Mouse (Mus musculus) retina, postnatal 7 days (tissue): ENCODE measurements around the gene Slc23a2.

Experiments used
- DNase-seq: peaks from one replicate; pipeline ENCODE4 v3.0.0-alpha.2; 2012; ENCODE audit warnings: low read depth, low spot score

Gene Slc23a2

DNA sequence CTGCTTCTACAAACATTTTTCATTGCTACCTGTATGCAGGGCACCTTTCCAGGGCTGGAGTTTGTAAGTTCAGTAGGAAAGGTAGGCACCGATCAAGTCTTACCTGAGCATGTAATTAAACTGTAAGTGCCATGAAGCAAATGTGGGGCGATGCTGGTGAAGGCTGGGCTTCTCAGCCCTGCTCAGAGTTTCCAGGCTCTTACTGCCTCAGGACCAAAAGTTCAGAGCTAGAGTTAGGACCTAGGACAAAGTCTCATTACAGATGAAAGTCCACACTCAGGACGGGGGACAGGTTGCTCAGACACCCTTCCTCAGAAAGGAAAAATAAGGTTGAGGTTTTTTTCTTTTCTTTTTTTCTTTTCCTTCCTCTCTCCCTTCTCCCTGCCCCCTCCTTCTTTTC lies 95.4 kb downstream of the Slc23a2 start:
- DNase-seq, result no peak

DNA sequence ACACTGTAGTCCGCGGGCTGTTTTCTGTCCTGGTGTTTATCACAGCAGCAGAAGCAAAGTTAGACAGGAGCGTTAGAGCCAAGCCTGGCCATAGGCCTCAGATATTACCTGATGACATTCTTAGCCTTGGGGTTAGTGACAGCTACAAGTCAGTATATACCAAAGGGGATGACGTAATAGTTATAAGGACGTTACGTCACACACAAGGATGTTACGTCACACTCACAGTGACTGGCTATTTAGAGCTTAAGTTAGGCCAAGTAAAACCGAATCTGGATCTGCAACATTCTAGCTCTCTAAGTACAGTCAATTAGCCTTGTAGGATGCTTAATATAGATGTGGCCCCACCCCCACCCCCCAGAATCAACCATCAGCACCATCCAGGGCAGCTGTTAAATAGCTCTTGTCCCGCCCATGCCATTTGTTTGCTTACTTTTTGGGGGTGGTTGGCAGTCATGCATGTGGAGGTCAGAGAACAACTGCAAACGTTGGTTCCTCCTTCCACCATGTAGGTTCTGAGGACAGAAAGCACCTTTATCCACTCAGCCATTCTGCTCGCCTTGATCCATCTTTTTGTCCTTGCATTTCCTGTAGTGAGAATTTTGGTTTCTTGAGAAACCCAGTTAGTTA lies 96.7 kb downstream of the Slc23a2 start:
- no peak for DNase-seq

DNA sequence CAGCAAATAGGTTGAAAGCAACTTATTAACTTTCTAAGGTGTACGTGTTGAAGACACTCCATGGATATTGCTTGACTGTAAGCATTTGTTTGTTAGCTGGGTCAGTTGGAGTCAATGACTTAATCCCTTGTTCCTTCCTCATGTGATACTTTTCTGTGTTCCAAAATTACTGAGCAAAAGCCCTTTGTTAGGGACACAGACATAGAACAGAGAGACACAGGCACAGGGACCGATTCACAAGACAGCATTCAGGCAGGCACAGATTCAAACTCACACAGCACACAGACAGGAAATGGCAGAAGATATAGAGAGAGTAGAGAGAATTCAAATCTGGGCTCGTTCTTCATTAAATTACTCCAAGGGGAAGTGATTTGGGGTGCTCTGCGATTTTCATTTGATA lies 97.5 kb downstream of the Slc23a2 start:
- no peak for DNase-seq

DNA sequence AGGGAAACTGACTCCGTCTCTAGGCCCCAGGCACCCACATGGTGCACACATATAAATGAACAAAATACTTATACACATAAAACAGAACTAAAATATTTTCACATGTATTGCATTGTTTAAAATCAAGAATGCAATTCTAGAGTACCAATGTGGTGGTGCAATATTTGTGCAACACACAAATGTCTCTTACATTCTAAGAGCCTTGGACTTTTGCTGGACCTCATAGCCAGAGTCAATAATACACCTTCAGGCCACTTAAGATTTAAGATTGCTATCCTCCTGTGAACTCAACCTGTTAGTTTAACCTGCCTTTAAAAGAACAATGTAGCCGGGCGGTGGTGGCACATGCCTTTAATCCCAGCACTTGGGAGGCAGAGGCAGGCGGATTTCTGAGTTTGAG lies 98.2 kb downstream of the Slc23a2 start:
- no peak for DNase-seq

DNA sequence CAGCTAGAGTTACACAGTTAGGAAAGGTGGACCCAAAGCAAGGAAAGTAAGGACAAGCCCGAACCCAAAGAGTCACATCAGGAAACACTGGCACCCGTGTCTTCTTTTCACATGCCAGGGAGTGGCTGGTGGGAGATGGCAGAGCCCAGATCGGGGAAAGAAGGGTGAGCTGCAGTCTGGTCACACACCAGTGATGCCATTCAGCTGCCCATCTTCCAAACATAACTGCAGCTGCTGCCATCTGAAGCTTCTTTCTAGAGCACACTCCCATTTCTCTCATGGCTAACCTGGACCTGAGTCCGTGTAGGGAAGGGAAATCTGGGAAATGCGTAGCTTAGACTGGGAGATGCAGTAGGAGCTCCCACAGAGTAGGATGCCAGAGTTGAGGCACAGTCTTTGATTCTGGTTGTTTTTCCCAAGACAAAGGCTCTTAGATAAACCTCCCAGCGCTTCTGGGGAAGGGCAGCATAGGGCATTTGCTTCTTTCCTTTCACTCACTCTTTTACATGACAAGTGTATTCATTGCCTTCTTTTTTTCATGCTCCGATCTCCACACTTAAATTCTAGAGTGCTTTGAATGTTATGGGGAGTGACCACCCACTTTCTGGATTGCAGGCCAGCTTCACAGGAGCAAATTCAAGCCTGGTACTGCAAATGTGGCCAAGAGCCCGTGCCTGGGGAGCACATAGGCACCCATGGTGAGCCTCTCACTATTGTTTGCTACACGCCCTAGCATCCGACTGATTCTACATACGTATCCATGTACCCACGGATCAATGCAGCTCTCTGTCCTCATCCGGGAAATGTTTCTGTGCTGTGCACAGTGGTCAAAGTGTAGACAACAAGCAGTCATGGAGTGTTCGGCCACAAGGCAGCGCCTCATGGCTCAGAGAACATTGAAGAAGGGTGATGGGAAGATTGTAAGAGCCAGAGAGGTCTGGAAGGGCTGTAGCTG lies 100.3 kb downstream of the Slc23a2 start:
- DNase-seq, result no peak

DNA sequence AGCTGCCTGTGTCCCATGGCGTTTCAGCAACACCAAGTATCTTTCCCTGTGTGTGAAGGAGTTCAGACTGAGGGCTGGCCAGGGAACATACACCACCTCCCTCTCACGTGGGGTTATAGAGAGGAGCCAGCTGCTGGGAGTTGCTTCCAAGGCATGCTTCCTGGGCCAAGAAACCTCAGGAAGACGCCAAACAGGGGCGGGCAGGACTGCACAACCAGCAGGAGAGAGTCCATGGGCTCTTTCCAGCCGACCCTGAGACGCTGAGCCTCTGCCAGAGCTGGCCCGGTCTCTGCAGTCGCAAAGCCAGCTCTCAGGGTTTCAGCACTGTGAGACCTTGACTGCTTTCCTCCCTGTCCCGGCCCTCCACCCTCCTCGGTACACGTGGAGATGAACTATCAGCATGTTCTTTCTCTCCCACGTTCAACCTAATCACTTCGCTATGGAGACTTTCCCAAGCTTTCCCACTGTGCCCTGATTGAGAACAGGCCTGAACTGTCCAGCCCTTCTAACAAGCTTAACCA lies 101.7 kb downstream of the Slc23a2 start:
- DNase-seq, result no peak

DNA sequence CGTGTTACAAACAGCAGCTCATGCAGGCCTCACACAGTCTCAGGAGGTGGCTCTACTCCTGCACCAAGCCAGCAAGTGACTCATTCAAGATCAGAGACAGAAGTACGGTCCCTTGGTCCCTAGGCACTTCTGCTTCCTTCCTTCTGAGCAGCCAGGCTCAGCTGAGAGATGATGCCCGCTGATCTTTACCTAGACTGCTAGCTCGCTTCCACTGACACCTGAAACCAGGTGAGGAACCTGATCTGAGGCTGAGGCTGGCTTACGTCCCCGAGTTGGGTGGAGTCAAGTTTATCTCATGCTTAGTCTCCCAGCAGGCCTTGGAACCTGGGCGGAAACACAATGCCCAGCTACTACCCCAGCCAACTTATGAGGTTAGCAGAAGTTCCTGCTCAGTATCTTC lies 105.0 kb downstream of the Slc23a2 start:
- DNase-seq, result no peak

DNA sequence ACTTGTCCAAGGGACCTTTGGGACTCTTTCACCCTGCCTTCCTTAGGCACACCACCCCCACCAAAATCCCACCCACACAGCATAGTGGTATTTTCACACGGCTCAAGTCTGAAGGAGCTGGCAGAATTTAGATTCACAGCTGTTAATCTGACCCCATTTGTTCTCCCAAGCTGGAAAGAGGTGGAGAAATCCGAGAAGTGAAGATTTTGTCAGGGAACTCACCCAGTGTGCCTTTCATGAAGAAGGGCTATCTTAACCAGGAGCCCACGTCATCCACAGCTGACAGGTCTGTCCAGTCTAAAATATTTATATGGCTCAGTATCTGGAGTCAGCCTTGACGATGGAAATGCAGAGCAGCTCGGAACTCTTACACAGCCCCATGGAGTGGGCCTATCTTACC lies 108.6 kb downstream of the Slc23a2 start:
- DNase-seq, result no peak

DNA sequence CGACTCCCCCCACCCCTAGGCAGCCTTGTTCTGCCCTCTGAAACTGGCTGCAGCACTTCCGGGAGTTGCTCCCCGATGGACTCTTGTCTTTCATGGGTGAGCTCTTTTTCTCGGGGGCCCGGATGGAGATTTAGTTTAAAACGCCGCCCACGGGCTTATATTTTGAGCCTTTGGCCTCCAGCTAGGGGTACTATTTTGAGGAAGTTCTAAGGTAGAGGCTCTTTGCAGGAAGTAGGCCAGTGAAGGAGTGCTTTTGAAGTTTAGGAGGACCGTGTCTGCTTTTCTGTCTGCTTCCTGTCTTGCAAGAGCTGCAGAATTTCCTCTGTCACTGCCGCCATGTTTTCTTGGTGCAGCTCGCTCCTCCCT lies 109.5 kb downstream of the Slc23a2 start:
- DNase-seq, result no peak

DNA sequence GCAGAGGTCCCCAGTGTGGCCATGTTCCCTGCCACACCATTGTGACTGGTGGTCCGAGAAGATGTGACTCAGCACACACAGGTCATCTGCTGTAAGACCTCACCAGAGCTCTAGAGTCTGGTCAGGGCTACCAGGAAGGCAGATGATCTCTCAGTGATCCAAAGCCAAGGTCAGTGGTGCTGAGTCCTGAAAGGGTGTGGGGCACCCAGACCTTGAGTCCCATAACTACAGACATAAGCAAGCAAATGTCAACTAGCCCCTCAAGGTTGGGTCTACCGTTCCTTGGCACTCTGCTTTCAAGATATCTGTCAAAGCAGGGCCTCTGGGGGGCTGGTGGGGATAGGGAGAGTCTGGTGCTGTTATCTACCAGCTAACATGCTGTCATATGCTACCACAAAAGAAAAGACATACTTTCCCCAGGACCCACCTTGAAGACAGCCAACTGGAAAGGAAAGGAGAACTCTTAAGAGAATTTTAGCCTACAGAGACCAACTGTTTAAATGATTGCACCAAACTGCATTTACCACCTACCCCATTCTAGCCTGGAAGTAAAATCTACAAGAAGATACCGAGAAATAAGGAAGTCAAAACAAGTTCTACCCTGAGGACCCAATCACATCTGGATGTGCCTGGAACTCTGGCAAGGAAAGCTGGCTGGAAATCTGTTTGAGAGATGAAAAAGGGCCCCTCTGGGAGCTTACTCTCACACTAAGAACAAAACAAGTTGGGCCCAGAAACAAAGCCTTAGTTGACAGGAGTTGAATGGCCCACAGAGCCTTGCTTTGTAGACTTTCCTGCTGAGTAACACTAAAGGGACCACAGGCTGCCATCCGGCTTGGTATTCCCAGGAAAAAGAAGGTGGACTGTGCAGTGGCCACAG lies 110.1 kb downstream of the Slc23a2 start:
- no peak for DNase-seq

DNA sequence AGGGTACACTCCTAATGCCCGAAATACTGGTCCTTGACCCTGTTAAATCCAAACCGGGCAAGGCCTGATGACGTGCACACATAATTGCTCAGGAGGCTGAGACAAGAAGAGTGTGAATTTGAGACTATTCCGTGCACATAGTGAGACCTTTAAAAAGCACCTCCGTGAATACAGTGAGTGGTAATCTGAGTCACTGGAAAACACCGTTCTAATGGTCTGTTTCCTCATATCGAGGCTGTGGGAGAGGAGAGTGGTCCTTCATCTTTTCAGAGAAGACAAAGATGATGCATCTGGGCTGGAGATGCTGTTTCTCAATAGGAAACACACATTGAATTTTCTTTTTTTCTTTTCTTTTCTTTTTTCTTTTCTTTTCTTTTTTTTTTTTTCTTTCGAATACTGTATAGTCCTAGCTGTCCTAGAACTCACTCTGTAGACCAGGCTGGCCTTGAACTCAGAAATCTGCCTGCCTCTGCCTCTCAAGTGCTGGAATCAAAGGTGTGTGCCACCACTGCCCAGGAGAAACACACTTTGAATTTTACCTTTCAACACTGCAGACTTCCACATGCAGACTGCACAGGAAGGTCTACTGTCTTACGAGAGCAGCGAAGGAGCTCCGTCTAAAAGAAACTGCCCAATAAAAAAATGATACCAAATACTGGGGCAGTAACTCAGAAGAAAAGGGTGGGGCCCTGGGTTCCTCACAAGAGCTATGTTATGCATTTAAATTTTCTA lies 113.4 kb downstream of the Slc23a2 start:
- DNase-seq, result no peak

DNA sequence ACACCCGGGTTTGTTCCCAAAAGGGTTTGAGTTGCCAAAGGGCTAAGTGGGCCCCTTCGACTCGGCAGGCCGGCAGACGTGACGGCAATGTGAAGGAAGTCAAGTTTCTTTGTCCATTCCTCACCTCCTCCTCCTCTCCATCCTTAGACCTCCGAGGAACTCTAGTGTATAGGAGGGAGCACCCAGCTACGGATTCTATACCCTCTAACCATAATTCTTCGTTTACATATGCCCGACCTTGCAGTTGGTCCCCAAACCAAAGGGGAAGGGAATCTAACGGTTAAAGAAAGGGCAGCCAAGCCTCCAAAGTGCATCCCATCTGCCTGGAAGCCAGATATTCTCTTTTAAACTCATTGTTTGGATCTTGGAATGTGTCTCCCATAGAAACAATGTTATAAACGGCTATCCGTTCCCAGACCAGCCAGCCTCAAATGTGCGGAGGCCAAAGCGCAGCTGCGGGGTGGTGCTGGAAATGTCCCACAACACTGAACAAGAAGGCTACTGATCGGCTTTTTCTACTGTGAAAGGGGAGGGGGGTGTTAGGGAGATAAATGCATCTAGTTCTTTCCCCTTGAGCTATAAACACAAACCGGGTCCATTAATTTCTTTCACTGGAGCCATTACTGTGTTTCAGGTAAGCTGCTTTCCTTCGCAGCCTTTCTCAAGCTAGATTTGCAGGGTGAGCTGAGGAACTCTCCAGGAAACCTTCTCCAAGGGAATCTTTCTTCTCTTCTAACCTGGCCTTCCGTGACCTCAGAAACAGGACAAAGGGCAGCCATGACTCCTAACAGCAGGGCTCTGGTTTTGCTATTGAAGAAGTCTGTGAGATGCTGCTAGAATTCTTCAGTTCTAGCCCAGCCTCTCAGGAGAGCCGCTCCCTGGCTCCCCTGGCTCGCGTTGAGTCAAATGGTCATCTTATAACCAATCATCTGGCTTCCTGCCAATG lies 114.2 kb downstream of the Slc23a2 start:
- no peak for DNase-seq

DNA sequence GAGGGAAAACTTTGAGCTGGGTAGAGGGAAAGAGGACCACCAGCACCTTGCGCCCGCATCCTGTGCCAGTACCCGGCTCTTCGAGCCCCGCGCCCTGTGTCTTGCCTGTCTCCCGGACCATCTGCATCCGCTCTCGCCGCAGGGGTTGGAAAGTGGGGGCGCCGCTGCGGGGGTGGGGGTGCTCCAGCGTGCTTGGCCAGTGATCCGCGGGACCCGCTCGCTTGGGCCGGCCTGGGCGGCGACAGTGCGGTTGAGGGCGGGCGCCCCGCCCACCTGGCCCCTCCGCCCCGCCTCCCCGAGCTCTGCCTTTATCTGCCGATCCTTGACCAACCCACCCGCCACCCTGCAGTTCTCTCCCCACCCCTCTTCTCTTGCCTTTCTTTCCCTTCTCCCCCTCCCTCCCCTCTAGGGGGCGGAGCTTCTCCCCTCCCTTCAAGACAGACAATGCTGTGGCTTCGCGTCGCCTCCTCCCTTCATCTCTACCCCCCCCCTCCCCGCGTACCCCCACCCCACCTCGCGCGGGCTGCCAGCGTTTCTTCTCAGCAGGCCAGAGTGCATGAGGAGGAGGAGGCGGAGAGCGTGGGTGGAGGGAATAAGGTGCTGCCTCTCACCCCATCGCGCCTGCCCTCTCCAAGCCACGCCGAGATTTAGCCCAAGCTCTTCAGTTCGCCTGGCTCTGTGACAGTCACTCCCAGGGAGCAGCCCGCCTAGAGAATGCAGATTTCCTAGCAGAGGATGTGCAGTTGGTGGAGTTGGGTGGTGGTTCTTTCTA lies 115.1 kb downstream of the Slc23a2 start, which contains the start of gene Rassf2:
Gene Rassf2 (minus strand): TSS at position 613 of the 772 bp plus-strand sequence.
- peak; percentile 53 for DNase-seq

DNA sequence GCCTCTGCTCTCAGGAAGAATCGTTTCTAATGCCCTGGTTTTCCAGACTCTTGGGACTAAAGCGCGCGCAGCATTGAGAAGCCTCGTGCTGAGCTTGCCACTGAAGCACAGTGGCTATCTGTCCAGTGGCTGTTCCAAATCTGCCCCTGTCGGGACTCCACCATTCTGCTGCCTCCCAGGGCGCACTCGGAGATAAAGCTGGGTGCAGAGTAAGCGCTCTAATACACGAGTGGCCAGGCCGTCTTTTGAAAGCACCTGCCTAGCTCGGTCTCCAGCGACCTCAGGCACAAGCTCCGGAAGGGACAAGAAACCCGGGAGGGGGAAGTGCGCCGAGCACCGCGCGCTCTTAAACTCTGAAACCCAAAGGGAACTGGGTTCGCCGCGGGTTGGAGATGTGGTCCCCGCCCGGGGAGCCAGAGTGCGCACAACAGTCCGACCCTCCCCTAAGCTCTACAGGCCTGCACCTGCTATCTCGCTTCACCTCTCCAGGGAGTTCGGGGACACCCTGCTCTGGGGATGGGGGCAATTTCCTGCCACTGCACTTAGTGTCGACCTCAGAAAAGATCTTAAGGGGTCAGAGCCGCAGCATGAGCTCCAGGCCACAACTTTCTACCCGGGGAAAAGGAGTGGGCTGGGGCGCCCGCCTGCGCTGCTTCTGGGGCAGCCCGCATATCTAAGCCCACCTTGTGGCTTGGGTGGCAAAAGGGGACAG lies 115.9 kb downstream of the Slc23a2 start:
- no peak for DNase-seq

DNA sequence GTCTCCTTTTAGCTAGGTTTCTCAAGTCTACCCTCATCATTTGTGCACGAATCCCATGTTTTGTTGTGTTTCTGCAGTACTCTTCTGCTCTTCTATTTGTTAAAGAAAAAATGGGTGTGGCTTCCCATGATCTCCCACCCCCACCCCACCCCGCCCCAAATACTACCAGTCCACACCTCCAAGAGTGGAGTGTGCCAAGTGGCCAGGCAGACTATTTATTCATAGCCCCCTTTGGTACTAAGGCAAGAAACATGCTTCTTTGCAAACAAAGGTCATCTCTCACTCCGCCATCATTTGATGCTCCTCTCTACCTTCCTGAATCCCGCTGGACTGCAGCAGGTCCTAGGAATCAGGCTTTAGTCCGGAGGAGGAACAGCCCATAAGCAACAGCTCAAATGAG lies 116.8 kb downstream of the Slc23a2 start:
- no peak for DNase-seq

DNA sequence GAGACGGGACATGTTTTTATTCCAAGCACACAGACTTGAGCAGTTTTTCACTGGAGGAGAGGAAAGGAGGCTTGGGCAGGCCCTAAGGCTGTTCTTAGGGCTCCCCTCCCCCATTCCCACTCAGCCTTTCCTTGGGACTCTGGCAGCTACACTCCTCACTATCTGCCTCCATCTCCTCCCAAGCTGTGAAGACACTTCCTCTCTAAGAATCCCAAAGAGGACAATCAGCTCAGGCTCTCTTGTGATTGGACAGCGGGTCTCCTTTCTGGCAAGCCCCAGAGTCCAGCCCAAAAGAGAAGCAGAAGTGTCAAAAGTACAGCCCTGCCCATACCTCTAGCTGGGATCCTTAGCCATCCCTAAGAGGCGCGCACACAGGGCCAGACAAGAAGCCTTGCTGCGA lies 117.5 kb downstream of the Slc23a2 start:
- DNase-seq, result no peak

DNA sequence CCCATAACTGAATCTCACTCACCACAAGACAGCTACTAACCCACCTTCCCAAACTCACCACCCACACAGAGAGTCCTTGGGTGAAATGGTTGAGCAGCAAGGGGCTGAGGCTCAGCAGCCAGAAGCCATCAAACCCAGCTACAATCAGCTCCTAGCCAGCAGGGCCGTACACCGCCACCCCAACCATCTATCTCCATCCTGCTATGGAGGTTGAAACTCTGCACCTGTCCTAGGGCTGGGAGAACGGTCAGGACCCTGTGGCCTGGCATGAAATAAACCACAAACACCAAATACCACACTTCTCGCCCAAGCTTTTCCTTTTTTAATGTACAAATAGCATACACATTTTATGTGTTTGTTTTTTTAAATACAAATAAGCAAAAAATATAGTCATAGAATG lies 120.9 kb downstream of the Slc23a2 start:
- DNase-seq, result no peak

DNA sequence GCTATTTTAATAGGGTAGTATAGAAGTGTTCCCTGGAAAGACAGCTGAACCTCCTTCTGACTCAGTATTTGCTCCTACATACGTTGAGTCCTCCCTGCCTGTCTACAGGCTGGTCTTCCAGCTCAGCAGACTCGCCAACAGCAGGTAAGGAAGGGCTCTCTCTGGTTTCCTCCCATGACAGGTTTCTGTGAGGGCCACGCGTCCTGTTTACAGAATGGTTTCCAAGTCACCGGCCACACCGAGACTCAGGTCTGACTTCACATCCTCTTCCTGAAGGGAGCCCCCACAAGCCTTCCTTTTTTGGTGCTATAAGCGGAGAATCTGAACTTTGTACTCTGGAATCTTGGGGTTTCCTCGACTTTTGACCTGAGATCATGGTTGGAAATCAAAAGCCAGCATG lies 122.3 kb downstream of the Slc23a2 start:
- no peak for DNase-seq

DNA sequence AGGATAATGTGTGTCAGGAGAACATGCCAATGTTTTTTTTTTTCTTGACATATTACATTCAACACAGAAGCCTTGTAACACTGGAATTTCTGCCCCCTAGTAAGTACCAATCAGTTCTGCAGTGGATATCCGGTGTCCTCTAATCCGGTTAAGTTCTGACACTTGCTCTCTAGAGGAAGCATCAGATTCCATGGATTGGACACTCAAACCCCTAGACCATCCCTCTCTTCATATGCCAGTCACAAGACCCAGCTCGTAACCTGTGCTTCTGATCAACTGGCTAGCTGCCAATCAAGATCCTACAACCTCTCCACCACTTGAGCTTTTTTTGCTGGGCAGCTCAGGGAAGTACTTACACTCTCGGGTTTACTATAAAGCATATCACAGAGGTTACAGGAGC lies 123.3 kb downstream of the Slc23a2 start:
- no peak for DNase-seq
